In genomic region chr9:119972582-119972981, GRCm38 (mm10) we compare ENCODE assay signal across 14 mouse cellular contexts. TPM values are rescaled to one million over a fixed set of nuclear protein-coding genes. Genes with fewer than 3 reads are reported as not detected.
A peak's percentile ranks its signal among the peaks of the same experiment; 100 is the strongest.
DNase-seq lines count a peak whose midpoint lies in the region; ATAC-seq and TF ChIP-seq lines count a peak whose summit lies in the region.
"Had no signal": no experiment of that assay in that cellular context is flagged by ENCODE, and none has a peak within 500 bp of the region (broad histone marks: within the 10 kb centered on the region; RNA-seq: fewer than 3 reads in every experiment).

No protein-coding gene starts in this region.

- H3K9me3 ChIP-seq in heart, postnatal 0 days (replicated peaks; ENCODE audit: control insufficient read depth, low read length) = no peaks in the 10 kb centered on the region
- H3K9me3 ChIP-seq: embryonic facial prominence, embryonic 15.5 days; liver, embryonic 15.5 days; megakaryocyte, embryonic 14.5 days had no signal

- WGBS in heart, postnatal 0 days = 72% methylated on average over 12 of the region's 12 CpGs

- peaks cover 30% of the 10 kb centered on the region for H3K4me1 ChIP-seq in heart, postnatal 0 days (ENCODE audit: control insufficient read depth, insufficient read depth)

- no peaks in the 10 kb centered on the region for H3K27me3 ChIP-seq in heart, postnatal 0 days (ENCODE audit: control insufficient read depth, insufficient read depth, low read length)
- H3K27me3 ChIP-seq: embryonic facial prominence, embryonic 15.5 days; liver, embryonic 15.5 days; megakaryocyte, embryonic 14.5 days had no signal

- intact Hi-C loops in left cerebral cortex, postnatal 4 days (cut with DNase I) = no loop called here
- intact Hi-C loops in left cerebral cortex, postnatal 10 days (cut with DNase I) = no loop called here

- H3K4me3 ChIP-seq in heart, postnatal 0 days (ENCODE audit: low read depth, low read length) = no peak overlapping the region
- H3K4me3 ChIP-seq: embryonic facial prominence, embryonic 15.5 days; liver, embryonic 15.5 days; megakaryocyte, embryonic 14.5 days had no signal

- peaks cover 50% of the 10 kb centered on the region for H3K36me3 ChIP-seq in heart, postnatal 0 days (replicated peaks; ENCODE audit: control insufficient read depth, insufficient read depth, low read length)

- no peak for ATAC-seq in heart, postnatal 0 days (ENCODE audit: insufficient read depth, low read depth)

- TF ChIP-seq CTCF in heart, postnatal 0 days (IDR thresholded peaks at IDR 0.05; ENCODE audit: low read depth) = no peak

- 0 out of 2 replicates have a peak overlapping the region, but pooled peaks have one; percentile 15 for H3K27ac ChIP-seq in heart, postnatal 0 days (ENCODE audit: low read depth)
- H3K27ac ChIP-seq: embryonic facial prominence, embryonic 15.5 days; liver, embryonic 15.5 days had no signal

- H3K4me2 ChIP-seq in heart, postnatal 0 days (ENCODE audit: low read depth, low read length) = no peak overlapping the region
- H3K4me2 ChIP-seq: embryonic facial prominence, embryonic 15.5 days; liver, embryonic 15.5 days had no signal

- DNase-seq in gastrocnemius, adult 18-20 months (ENCODE audit: low spot score) = peak; percentile 66
- no peak for DNase-seq in gastrocnemius, postnatal 4 days (ENCODE audit: low spot score in 2 of 2)
- peak; percentile 82 for DNase-seq in left cerebral cortex, postnatal 4 days
- no peak for DNase-seq in left cerebral cortex, postnatal 10 days (ENCODE audit: extremely low spot score in 1 of 2, low spot score in 2 of 2)
- peak; percentile 64 to 75 for DNase-seq in cerebellum, adult 18-20 months
- DNase-seq in heart, postnatal 0 days (ENCODE audit: low spot score) = no peak
- DNase-seq in ovary, postnatal 36 days (ENCODE audit: low spot score) = no peak
- no peak for DNase-seq in right cerebral cortex, postnatal 4 days
- DNase-seq: kidney, adult 9 months; spleen, adult 18-20 months had no signal

- no peak overlapping the region for H3K9ac ChIP-seq in heart, postnatal 0 days (replicated peaks; ENCODE audit: low read depth, low read length)
- H3K9ac ChIP-seq: embryonic facial prominence, embryonic 15.5 days; liver, embryonic 15.5 days had no signal

- no peak for TF ChIP-seq EP300 in heart, postnatal 0 days (IDR thresholded peaks at IDR 0.05; ENCODE audit: low read depth)

RNA-seq across cellular contexts. Expression of gene Csrnp1, which starts 11.9 kb away (rescaled TPM):
- total RNA-seq in gastrocnemius, adult 18-20 months (2021) = 10 to 100 TPM; 11.4 to 27.0 TPM
- total RNA-seq in gastrocnemius, postnatal 4 days (2021) = 1 to 10 TPM; 4.5 to 5.4 TPM
- total RNA-seq in left cerebral cortex, postnatal 4 days (2021) = 1 to 10 TPM; 2.9 to 3.7 TPM
- total RNA-seq in left cerebral cortex, postnatal 10 days (2021) = 1 to 10 TPM; 7.6 to 8.7 TPM
- 23.8 and 96.9 TPM in 2 replicates for total RNA-seq in heart, postnatal 0 days (2014; rRNA removed; ENCODE audit: low replicate concordance)
- 4.0 and 4.2 TPM in 2 replicates for polyA plus RNA-seq in heart, postnatal 0 days (2015; fragmentation: Nextera tagmentation; extraction: Ambion mirVana)

RNA-seq across cellular contexts. Expression of gene Ttc21a, which starts 35.2 kb away (rescaled TPM):
- not detected for total RNA-seq in gastrocnemius, adult 18-20 months (2021)
- under 1 TPM; 0.15 to 0.34 TPM for total RNA-seq in gastrocnemius, postnatal 4 days (2021)
- 1 to 10 TPM; 1.4 to 1.5 TPM for total RNA-seq in left cerebral cortex, postnatal 4 days (2021)
- 1 to 10 TPM; 1.1 TPM for total RNA-seq in left cerebral cortex, postnatal 10 days (2021)
- total RNA-seq in heart, postnatal 0 days (2014; rRNA removed; ENCODE audit: low replicate concordance) = 0.27 TPM in 1 of 2 replicates, not detected in the other
- 0.05 and 0.07 TPM in 2 replicates for polyA plus RNA-seq in heart, postnatal 0 days (2015; fragmentation: Nextera tagmentation; extraction: Ambion mirVana)

RNA-seq across cellular contexts. Expression of gene Gorasp1, which starts 35.2 kb away (rescaled TPM):
- 10 to 100 TPM; 21.0 to 21.6 TPM for total RNA-seq in gastrocnemius, adult 18-20 months (2021)
- total RNA-seq in gastrocnemius, postnatal 4 days (2021) = 10 to 100 TPM; 18.8 to 25.2 TPM
- 10 to 100 TPM; 20.2 to 22.8 TPM for total RNA-seq in left cerebral cortex, postnatal 4 days (2021)
- total RNA-seq in left cerebral cortex, postnatal 10 days (2021) = 10 to 100 TPM; 26.1 to 26.2 TPM
- 10.0 and 63.5 TPM in 2 replicates for total RNA-seq in heart, postnatal 0 days (2014; rRNA removed; ENCODE audit: low replicate concordance)
- 14.1 and 16.8 TPM in 2 replicates for polyA plus RNA-seq in heart, postnatal 0 days (2015; fragmentation: Nextera tagmentation; extraction: Ambion mirVana)

RNA-seq across cellular contexts. Expression of gene Xirp1, which starts 50.8 kb away (rescaled TPM):
- total RNA-seq in gastrocnemius, adult 18-20 months (2021) = 100 to 1,000 TPM in 1 of 2 experiments, 10 to 100 TPM in 1; 81.3 to 590 TPM
- 100 to 1,000 TPM; 101 to 111 TPM for total RNA-seq in gastrocnemius, postnatal 4 days (2021)
- total RNA-seq in left cerebral cortex, postnatal 4 days (2021) = under 1 TPM in 1 of 2 experiments, not detected in 1; 0.06 TPM
- total RNA-seq in left cerebral cortex, postnatal 10 days (2021) = under 1 TPM in 1 of 2 experiments, not detected in 1; 0.11 TPM
- 140 and 178 TPM in 2 replicates for total RNA-seq in heart, postnatal 0 days (2014; rRNA removed; ENCODE audit: low replicate concordance)
- 38.4 and 45.1 TPM in 2 replicates for polyA plus RNA-seq in heart, postnatal 0 days (2015; fragmentation: Nextera tagmentation; extraction: Ambion mirVana)
- total RNA-seq: hematopoietic stem cell, adult 5-6 weeks had no signal

Comparison
In these comparisons a context has a peak if more than half of its experiments do, and no peak if none do; other contexts are left out.
1. DNase-seq: peak in gastrocnemius, adult 18-20 months (single experiment), left cerebral cortex, postnatal 4 days (single experiment) and cerebellum, adult 18-20 months (2 of 2); none in gastrocnemius, postnatal 4 days (0 of 2), left cerebral cortex, postnatal 10 days (0 of 2), heart, postnatal 0 days (single experiment), ovary, postnatal 36 days (single experiment) and right cerebral cortex, postnatal 4 days (single experiment).